Mouse (Mus musculus) embryonic fibroblast, embryonic 13.5 days (primary cell): Measurements from ENCODE around the gene Arl6ip1. TPM values are rescaled to one million over a fixed set of nuclear protein-coding genes. Genes with fewer than 3 reads are reported as not detected.
"Not testable (repeated sequence)": the region's sequence is repeated elsewhere in the genome, so short reads cannot be mapped to it uniquely, and the experiment has no call there.

Experiments used
- H3K27ac ChIP-seq: 2 replicates; pipeline ENCODE4 v1.5.1; 2012; ENCODE audit warnings: low read length, control low read depth, inconsistent platforms; ENCODE audit not compliant: insufficient read depth
- H3K4me1 ChIP-seq: 2 replicates; pipeline ENCODE4 v1.6.1; 2011; ENCODE audit warnings: low read length; ENCODE audit not compliant: control insufficient read depth, insufficient read depth
- H3K4me3 ChIP-seq: 2 replicates; pipeline ENCODE4 v1.5.1; 2011; ENCODE audit warnings: mild to moderate bottlenecking, control low read depth, low read length; ENCODE audit not compliant: insufficient read depth
- CTCF ChIP-seq: IDR thresholded peaks from 2 replicates; pipeline ENCODE4 v1.5.1; 2011; ENCODE audit warnings: mild to moderate bottlenecking, control low read depth, low read length, moderate library complexity, borderline replicate concordance; ENCODE audit not compliant: insufficient read depth
- POLR2A ChIP-seq: IDR thresholded peaks from 2 replicates; pipeline ENCODE4 v1.6.1; 2011; ENCODE audit warnings: low read depth, mild to moderate bottlenecking, control low read depth, low read length, moderate library complexity
- polyA plus RNA-seq: library from polyadenylated mRNA; stranded (reverse); fragments of >200 nt; gene quantifications from 2 replicates; pipeline ENCODE4 v1.2.4, GENCODE M21; 2011; ENCODE audit warnings: low read depth; ENCODE audit not compliant: missing spikeins, insufficient read length

The Arl6ip1 gene
- polyA plus RNA-seq = 132 and 159 TPM in 2 replicates

- Histone ChIP-seq H3K27ac (peak within 1 kb of the TSS; percentile 62), H3K4me3 (peak within 1 kb of the TSS; percentile 77), H3K4me1 (peaks cover 3% of the 10 kb centered on the region)
- TF ChIP-seq POLR2A (peak; percentile 100), CTCF (no peak)
Measured at GRCm38 (mm10) chr7:118129430-118130041, at the start of gene Arl6ip1. Gene Arl6ip1, minus strand, starts transcription at chr7:118129662.

DNA sequence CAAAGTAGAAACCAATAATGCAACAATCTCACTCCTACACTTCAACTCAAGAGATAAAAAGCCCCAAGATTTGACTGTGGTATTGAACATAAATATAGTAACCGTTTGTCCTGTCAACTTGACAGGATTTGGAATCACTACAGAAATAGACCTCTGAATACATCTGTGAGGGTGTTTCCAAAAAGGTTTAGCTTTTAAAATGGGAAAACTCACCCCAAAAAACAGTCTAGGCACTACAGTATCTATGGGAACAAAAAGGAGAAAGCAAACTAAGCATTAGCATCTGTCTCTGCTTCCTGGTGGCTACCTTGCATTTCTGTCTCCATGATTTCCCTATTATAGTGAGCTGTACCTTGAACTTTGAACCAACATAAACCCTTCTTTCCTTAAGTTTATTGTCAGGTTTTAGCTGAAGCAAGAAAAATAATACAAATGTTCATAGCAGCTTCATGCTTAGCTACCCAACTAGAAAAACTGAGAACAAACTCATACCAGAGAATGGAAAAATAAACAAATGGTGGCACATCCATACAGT lies 46.4 kb upstream of the Arl6ip1 start:
- no peak for TF ChIP-seq POLR2A
- TF ChIP-seq CTCF = no peak
- Histone ChIP-seq H3K27ac (no peak overlapping the region), H3K4me1 (no peaks in the 10 kb centered on the region), H3K4me3 (no peak overlapping the region)

DNA sequence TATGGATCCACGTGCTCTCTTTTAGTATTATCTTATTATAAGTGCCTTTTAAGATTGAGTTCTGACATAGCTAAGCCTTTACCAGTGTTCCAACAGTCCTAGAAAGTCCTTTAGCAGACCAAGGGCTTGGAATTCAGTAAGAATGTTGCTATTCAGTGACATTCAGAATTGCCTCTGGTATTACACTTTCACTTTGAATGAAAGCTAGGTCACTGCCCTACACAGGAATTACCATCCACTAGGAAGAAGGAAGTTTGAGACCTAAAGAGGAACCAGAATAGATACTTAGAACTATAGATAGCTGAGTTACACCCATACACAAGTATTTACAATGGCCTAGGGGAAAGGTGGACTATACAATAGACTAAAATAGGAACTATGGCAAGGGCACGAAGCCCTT lies 40.7 kb upstream of the Arl6ip1 start:
- H3K4me1 ChIP-seq, H3K4me3 ChIP-seq, H3K27ac ChIP-seq: not testable (repeated sequence)

DNA sequence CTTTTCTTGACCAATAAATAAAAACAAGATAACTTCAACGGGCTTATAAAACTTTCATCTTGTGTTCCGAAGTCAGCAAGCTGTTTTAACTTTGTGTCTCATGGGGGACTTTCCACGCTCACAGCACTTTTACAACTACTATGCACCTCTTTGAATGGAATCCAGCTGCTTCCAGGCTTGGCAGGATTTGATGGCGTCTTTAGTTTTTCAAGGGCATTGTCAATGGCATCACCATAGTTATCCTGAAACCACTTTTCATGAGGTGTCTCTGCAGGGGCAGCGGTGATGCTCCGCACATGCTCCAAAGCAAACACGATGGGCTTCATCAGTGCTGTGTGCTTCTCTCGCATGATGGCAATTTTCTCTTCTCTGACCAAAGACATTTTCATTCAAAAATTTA lies 33.5 kb upstream of the Arl6ip1 start:
- TF ChIP-seq CTCF (no peak), POLR2A (no peak)
- no peak overlapping the region for H3K4me3 ChIP-seq
- no peaks in the 10 kb centered on the region for H3K4me1 ChIP-seq
- H3K27ac ChIP-seq = no peak overlapping the region

DNA sequence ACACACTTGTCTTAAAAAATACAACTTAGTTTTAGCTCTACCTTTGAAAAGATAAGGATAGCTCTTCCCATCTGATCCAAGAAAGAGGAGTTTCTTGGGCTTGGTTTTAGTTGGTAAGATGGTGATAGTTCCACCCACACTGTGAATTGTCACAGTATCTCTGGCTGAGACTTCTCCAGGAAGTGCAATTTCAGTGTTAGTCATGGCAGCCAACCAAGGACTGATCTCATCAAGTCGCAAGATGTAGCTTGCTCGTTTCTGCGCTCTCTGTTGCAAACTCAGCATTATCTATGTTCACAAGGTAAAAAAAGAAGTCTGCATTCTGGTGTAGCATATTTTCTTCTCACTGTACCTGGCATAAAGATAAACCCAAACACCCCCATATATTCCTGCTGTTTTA lies 30.7 kb upstream of the Arl6ip1 start:
- Histone ChIP-seq H3K27ac (no peak overlapping the region), H3K4me1 (no peaks in the 10 kb centered on the region), H3K4me3 (no peak overlapping the region)
- TF ChIP-seq POLR2A = no peak
- TF ChIP-seq CTCF = no peak

- no peak overlapping the region for H3K4me3 ChIP-seq
- no peak overlapping the region for H3K27ac ChIP-seq
- TF ChIP-seq POLR2A (no peak), CTCF (no peak)
- H3K4me1 ChIP-seq = no peaks in the 10 kb centered on the region
Measured at GRCm38 (mm10) chr7:118156461-118156860, 27.0 kb upstream of the Arl6ip1 start.

DNA sequence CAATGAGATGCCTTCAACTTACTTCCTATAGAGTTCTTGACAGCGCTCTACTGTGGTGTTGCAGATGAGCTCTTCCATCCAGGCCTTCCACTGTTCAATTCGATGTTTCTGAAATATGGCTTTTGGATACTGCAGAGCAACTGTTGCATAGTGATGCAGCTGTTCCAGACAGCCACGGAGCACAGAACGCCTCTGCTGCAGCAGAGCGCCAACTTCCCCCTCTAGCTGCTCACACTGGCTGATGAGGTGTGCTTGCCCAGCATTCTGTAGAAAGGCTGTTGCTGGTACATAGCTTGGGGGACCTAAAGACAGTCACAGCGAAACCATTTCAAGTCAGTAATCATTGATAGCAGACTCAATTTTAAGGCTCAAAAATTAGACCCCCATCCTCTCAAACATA lies 24.7 kb upstream of the Arl6ip1 start:
- H3K4me1 ChIP-seq = no peaks in the 10 kb centered on the region
- H3K4me3 ChIP-seq = no peak overlapping the region
- H3K27ac ChIP-seq = no peak overlapping the region
- no peak for TF ChIP-seq POLR2A
- TF ChIP-seq CTCF = no peak

DNA sequence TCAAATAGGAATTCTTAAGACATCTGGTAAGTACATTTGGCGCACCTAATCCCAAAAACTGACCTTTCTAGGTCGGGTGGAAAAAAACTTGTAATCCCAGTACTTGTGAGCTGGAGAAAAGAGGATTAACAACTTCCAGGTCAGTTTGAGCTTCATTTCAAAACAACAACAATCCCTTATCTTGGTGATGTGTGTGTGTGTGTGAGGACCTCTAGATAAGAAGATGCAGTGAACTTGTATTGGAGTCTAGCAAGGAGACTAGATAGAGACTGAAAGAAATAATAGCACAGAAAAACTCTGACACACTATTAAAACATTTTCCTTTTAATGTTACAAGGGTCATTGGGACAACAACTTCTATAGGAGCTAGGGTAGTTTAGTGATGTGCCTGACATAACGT lies 14.1 kb upstream of the Arl6ip1 start:
- no peak for TF ChIP-seq POLR2A
- TF ChIP-seq CTCF = no peak
- H3K4me3 ChIP-seq = no peak overlapping the region
- no peaks in the 10 kb centered on the region for H3K4me1 ChIP-seq
- H3K27ac ChIP-seq = no peak overlapping the region

DNA sequence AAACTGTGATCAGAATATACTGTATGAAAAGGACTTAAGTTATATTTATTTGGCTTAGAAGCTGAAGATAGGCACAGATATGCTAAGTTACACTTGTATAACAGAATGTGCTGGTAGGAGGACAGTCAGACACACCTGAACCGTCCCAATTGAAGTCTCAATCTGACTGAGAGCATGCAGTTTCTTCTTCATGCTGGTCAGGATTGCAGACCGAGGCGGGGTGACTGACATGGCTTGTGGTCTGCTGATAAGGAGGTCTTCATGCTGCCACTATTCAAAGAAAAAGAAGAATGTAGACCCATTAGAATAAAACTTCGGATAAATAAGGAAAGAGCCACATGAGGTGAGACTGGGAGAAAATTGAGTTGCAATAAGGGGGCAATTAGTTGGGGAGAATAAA lies 13.7 kb upstream of the Arl6ip1 start:
- no peaks in the 10 kb centered on the region for H3K4me1 ChIP-seq

GRCm38 (mm10) chr7:118141271-118141670 lies 11.8 kb upstream of the Arl6ip1 start:
- Histone ChIP-seq H3K27ac (no peak overlapping the region), H3K4me3 (no peak overlapping the region), H3K4me1 (no peaks in the 10 kb centered on the region)
- TF ChIP-seq CTCF (no peak), POLR2A (no peak)

More for the DNA sequence above, 13.7 kb upstream of the Arl6ip1 start:
- Histone ChIP-seq H3K4me3 (no peak overlapping the region), H3K27ac (no peak overlapping the region)
- no peak for TF ChIP-seq CTCF
- no peak for TF ChIP-seq POLR2A

GRCm38 (mm10) chr7:118135128-118135527 lies 5.7 kb upstream of the Arl6ip1 start:
- H3K27ac ChIP-seq = no peak overlapping the region
- H3K4me1 ChIP-seq = no peaks in the 10 kb centered on the region
- H3K4me3 ChIP-seq = no peak overlapping the region
- TF ChIP-seq POLR2A (no peak), CTCF (no peak)
